Mouse (Mus musculus): ENCODE data around the gene Imp4. TPM values are rescaled to one million over a fixed set of nuclear protein-coding genes. Genes with fewer than 3 reads are reported as not detected.
"Not testable (repeated sequence)": the region's sequence is repeated elsewhere in the genome, so short reads cannot be mapped to it uniquely, and the experiment has no call there.

Imp4 gene
- polyA plus RNA-seq, 1 experiment from 2014 or later: 49.3 TPM

DNA sequence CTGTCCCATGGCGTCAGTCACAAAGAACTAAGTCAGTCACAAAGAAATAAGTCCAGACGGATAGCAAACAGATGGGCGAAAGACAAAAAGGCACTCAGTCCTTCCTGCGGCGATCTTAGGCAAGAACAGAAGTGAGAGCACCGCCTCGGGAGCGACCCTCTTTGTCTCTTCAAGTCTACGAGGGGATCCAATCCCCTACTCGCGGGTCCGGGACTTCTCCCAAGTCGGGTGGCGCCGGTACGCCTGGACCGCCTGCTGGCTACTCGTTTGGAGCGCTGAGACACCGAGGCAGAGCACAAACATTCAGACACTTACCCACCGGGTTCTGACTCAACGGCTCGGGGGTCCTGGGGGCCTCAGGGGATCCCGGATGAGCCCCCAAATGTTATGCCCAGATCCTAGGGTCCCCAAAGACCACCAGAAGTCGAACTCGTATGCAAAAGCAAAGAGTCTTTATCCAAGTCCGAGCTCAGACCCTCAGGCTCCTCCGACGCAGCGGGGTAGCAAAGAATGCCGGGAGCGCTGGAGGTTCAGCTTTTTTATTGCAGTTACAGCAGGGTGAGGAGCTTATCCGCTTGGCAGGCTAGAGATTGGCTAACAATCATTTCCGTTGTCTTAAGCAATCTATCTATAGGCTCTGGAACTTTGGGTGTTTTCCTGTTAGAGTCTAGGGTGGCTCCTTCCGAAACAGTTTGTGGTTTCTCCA lies 6.7 kb upstream of the Imp4 start:
- Histone ChIP-seq H3K4me2 (ENCODE audit: low read length) (peak overlapping the region; percentile 77), H3K9ac (ENCODE audit: low read depth, low read length) (peak overlapping the region; percentile 73), H3K9me3 (replicated peaks; ENCODE audit: control insufficient read depth, low read length, poor library complexity, severe bottlenecking) (peaks cover 17% of the 10 kb centered on the region), H3K36me3 (ENCODE audit: control insufficient read depth, insufficient read depth, low read length) (peaks cover 2% of the 10 kb centered on the region; the same call in 1 of the 2 replicates), H3K4me3 (ENCODE audit: low read depth, low read length) (peak overlapping the region; percentile 53), H3K27me3 (ENCODE audit: control insufficient read depth, insufficient read depth, low read depth, low read length) (no peaks in the 10 kb centered on the region), H3K27ac (ENCODE audit: low read length) (peak overlapping the region; percentile 71), H3K4me1 (ENCODE audit: control insufficient read depth, insufficient read depth, low read length) (peaks cover 9% of the 10 kb centered on the region)
- ATAC-seq: no peak
- 6% methylated on average over 35 of the region's 35 CpGs for WGBS

DNA sequence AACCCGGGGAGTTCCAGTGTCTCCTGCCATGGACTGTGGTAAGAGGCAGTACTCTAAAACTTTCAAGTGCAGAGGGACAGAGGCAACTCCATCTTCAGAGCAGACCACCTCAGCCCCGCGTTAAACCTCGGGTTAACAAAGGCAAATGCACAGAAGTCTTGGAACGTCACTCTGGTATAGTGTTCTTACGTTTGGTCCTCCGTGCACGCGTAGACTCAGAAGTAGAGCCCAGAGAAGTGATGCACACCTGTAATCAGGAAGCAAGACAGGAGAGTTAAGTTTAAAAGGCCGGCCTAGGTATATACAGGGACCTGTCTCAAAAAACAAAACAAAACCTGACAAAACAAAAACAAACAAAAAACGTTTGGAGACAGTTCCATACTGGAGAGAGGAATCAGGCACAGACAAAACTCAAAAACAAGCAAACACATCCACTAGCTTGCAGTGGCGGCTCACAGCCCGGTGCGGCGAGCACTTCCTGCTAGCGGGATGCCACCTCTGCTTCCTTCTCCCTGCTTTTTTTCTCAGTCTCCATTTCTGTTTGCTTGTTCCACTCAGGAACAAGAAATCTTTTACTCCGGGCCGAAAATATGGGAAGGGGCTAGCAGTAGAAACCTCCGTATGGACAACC lies 5.6 kb upstream of the Imp4 start:
- 5% methylated on average over 19 of the region's 19 CpGs for WGBS
- H3K27ac ChIP-seq (ENCODE audit: low read length): peak overlapping the region; percentile 91
- H3K9ac ChIP-seq (ENCODE audit: low read depth, low read length): peak overlapping the region; percentile 54
- no peak for ATAC-seq
- peaks cover 14% of the 10 kb centered on the region for H3K9me3 ChIP-seq (replicated peaks; ENCODE audit: control insufficient read depth, low read length, poor library complexity, severe bottlenecking)
- peaks cover 2% of the 10 kb centered on the region; the same call in 1 of the 2 replicates for H3K36me3 ChIP-seq (ENCODE audit: control insufficient read depth, insufficient read depth, low read length)
- H3K4me2 ChIP-seq (ENCODE audit: low read length): peak overlapping the region; percentile 77
- H3K4me1 ChIP-seq (ENCODE audit: control insufficient read depth, insufficient read depth, low read length): peaks cover 17% of the 10 kb centered on the region
- no peaks in the 10 kb centered on the region for H3K27me3 ChIP-seq (ENCODE audit: control insufficient read depth, insufficient read depth, low read depth, low read length)
- H3K4me3 ChIP-seq (ENCODE audit: low read depth, low read length): peak overlapping the region; percentile 74

GRCm38 (mm10) chr1:34434660-34435160 lies 4.9 kb upstream of the Imp4 start:
- ATAC-seq: peak; percentile 25
- under 1% methylated on average over 30 of the region's 30 CpGs for WGBS
- Histone ChIP-seq H3K27me3 (ENCODE audit: control insufficient read depth, insufficient read depth, low read depth, low read length) (no peaks in the 10 kb centered on the region), H3K9me3 (replicated peaks; ENCODE audit: control insufficient read depth, low read length, poor library complexity, severe bottlenecking) (peaks cover 14% of the 10 kb centered on the region), H3K4me1 (ENCODE audit: control insufficient read depth, insufficient read depth, low read length) (peaks cover 17% of the 10 kb centered on the region), H3K27ac (ENCODE audit: low read length) (peak overlapping the region; percentile 91), H3K36me3 (ENCODE audit: control insufficient read depth, insufficient read depth, low read length) (0 out of 2 replicates have a peak, but pooled peaks cover 2% of the 10 kb centered on the region), H3K4me2 (ENCODE audit: low read length) (peak overlapping the region; percentile 77), H3K9ac (ENCODE audit: low read depth, low read length) (peak overlapping the region; percentile 80), H3K4me3 (ENCODE audit: low read depth, low read length) (peak overlapping the region; percentile 74)

- Histone ChIP-seq H3K4me1 (ENCODE audit: control insufficient read depth, insufficient read depth, low read length) (peaks cover 20% of the 10 kb centered on the region), H3K4me3 (ENCODE audit: low read depth, low read length) (peak overlapping the region; percentile 74), H3K36me3 (ENCODE audit: control insufficient read depth, insufficient read depth, low read length) (0 out of 2 replicates have a peak, but pooled peaks cover 2% of the 10 kb centered on the region), H3K27me3 (ENCODE audit: control insufficient read depth, insufficient read depth, low read depth, low read length) (no peaks in the 10 kb centered on the region), H3K27ac (ENCODE audit: low read length) (peak overlapping the region; percentile 91), H3K4me2 (ENCODE audit: low read length) (peak overlapping the region; percentile 77), H3K9ac (ENCODE audit: low read depth, low read length) (peak overlapping the region; percentile 80), H3K9me3 (replicated peaks; ENCODE audit: control insufficient read depth, low read length, poor library complexity, severe bottlenecking) (peaks cover 10% of the 10 kb centered on the region)
- whole genome bisulfite sequencing: 30% methylated on average over 8 of the region's 8 CpGs
- no peak for ATAC-seq
Measured at GRCm38 (mm10) chr1:34435371-34436120, 4.1 kb upstream of the Imp4 start.

- Histone ChIP-seq H3K9me3 (replicated peaks; ENCODE audit: control insufficient read depth, low read length, poor library complexity, severe bottlenecking) (peaks cover 3% of the 10 kb centered on the region), H3K4me3 (ENCODE audit: low read depth, low read length) (no peak overlapping the region), H3K4me1 (ENCODE audit: control insufficient read depth, insufficient read depth, low read length) (peaks cover 25% of the 10 kb centered on the region), H3K9ac (ENCODE audit: low read depth, low read length) (no peak overlapping the region), H3K4me2 (ENCODE audit: low read length) (no peak overlapping the region), H3K36me3 (ENCODE audit: control insufficient read depth, insufficient read depth, low read length) (no peaks in the 10 kb centered on the region), H3K27me3 (ENCODE audit: control insufficient read depth, insufficient read depth, low read depth, low read length) (no peaks in the 10 kb centered on the region), H3K27ac (ENCODE audit: low read length) (no peak overlapping the region)
- 87% methylated on average over 3 of the region's 3 CpGs for WGBS
- no peak for ATAC-seq
Measured at GRCm38 (mm10) chr1:34436374-34436773, 3.3 kb upstream of the Imp4 start.

- not testable (repeated sequence) for H3K27me3 ChIP-seq (ENCODE audit: control insufficient read depth, insufficient read depth, low read depth, low read length); H3K27ac ChIP-seq (ENCODE audit: low read length); H3K9me3 ChIP-seq (replicated peaks; ENCODE audit: control insufficient read depth, low read length, poor library complexity, severe bottlenecking); ATAC-seq; H3K9ac ChIP-seq (ENCODE audit: low read depth, low read length); H3K4me2 ChIP-seq (ENCODE audit: low read length); H3K4me3 ChIP-seq (ENCODE audit: low read depth, low read length); H3K36me3 ChIP-seq (ENCODE audit: control insufficient read depth, insufficient read depth, low read length)
- WGBS: 96% methylated on average over 8 of the region's 8 CpGs
- H3K4me1 ChIP-seq (ENCODE audit: control insufficient read depth, insufficient read depth, low read length): peaks cover 25% of the 10 kb centered on the region
Measured at GRCm38 (mm10) chr1:34437366-34437765, 2.3 kb upstream of the Imp4 start.

- H3K27me3 ChIP-seq (ENCODE audit: control insufficient read depth, insufficient read depth, low read depth, low read length): no peaks in the 10 kb centered on the region
- peaks cover 22% of the 10 kb centered on the region for H3K4me1 ChIP-seq (ENCODE audit: control insufficient read depth, insufficient read depth, low read length)
- H3K4me3 ChIP-seq (ENCODE audit: low read depth, low read length): peak overlapping the region; percentile 54
- 49% methylated on average over 14 of the region's 20 CpGs for WGBS
- peak overlapping the region; percentile 63 for H3K4me2 ChIP-seq (ENCODE audit: low read length)
- H3K36me3 ChIP-seq (ENCODE audit: control insufficient read depth, insufficient read depth, low read length): peaks cover 5% of the 10 kb centered on the region
- no peaks in the 10 kb centered on the region for H3K9me3 ChIP-seq (replicated peaks; ENCODE audit: control insufficient read depth, low read length, poor library complexity, severe bottlenecking)
- no peak overlapping the region for H3K27ac ChIP-seq (ENCODE audit: low read length)
- ATAC-seq: no peak
- peak overlapping the region; percentile 69 for H3K9ac ChIP-seq (ENCODE audit: low read depth, low read length)
Measured at GRCm38 (mm10) chr1:34438381-34439051, 1.1 kb upstream of the Imp4 start.

GRCm38 (mm10) chr1:34439961-34440630 lies 445 bp downstream of the Imp4 start:
- WGBS: 9% methylated on average over 31 of the region's 31 CpGs
- Histone ChIP-seq H3K36me3 (ENCODE audit: control insufficient read depth, insufficient read depth, low read length) (peaks cover 19% of the 10 kb centered on the region), H3K9me3 (replicated peaks; ENCODE audit: control insufficient read depth, low read length, poor library complexity, severe bottlenecking) (no peaks in the 10 kb centered on the region), H3K4me2 (ENCODE audit: low read length) (peak overlapping the region; percentile 59), H3K4me3 (ENCODE audit: low read depth, low read length) (peak overlapping the region; percentile 54), H3K27ac (ENCODE audit: low read length) (peak overlapping the region; percentile 43; the same call in 1 of the 2 replicates), H3K27me3 (ENCODE audit: control insufficient read depth, insufficient read depth, low read depth, low read length) (no peaks in the 10 kb centered on the region), H3K9ac (ENCODE audit: low read depth, low read length) (peak overlapping the region; percentile 61), H3K4me1 (ENCODE audit: control insufficient read depth, insufficient read depth, low read length) (peaks cover 16% of the 10 kb centered on the region)
- peak; percentile 61 for ATAC-seq
